Mouse (Mus musculus): ENCODE data around the gene Clec4n. TPM values are rescaled to one million over a fixed set of nuclear protein-coding genes. Genes with fewer than 3 reads are reported as not detected.
"Not testable (repeated sequence)": the region's sequence is repeated elsewhere in the genome, so short reads cannot be mapped to it uniquely, and the experiment has no call there.

Clec4n gene
- total and polyA plus RNA-seq, 2 experiments: 2.0 to 5.5 TPM

DNA sequence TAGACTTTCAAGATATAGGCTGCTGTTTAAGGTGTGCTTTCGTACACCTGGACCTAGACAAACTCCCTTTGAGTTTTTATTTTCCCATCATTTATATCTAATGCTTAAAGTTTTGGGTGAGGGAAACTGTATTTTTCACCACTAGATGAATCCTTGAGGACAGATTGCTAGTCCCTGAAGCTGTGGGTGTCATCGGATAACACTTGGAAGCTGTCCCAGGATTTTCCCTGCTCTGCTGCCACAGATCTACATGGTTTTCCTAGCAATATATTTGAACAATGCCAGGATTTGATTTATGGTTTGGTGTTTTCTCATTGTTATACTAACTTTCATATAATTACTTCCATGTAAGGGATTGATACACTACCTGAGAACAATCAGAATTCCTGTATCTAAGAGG, 49.8 kb downstream of the Clec4n start:
- H3K36me3 ChIP-seq (ENCODE audit: control insufficient read depth, insufficient read depth, low read length): no peaks in the 10 kb centered on the region
- H3K27ac ChIP-seq (replicated peaks; ENCODE audit: insufficient read depth, low read depth, low read length): no peak overlapping the region
- no peaks in the 10 kb centered on the region for H3K27me3 ChIP-seq (ENCODE audit: control insufficient read depth, insufficient read depth, low read length)
- H3K79me2 ChIP-seq (ENCODE audit: control insufficient read depth, insufficient read depth, low read length): no peaks in the 10 kb centered on the region
- WGBS: 89% methylated on average over 2 of the region's 2 CpGs
- no peak for TF ChIP-seq CTCF (IDR thresholded peaks at IDR 0.05; ENCODE audit: low read depth, low read length)
- TF ChIP-seq POLR2A (IDR thresholded peaks at IDR 0.05; ENCODE audit: extremely low read depth, insufficient read depth, low read length): no peak
- no peak for DNase-seq (ENCODE audit: extremely low read depth, low read depth, low spot score)
- H3K9ac ChIP-seq (ENCODE audit: low read depth, low read length): no peak overlapping the region
- H3K4me3 ChIP-seq (ENCODE audit: insufficient read depth, low read depth, low read length): no peak overlapping the region
- H3K4me1 ChIP-seq (ENCODE audit: control insufficient read depth, insufficient read depth, low read length): no peaks in the 10 kb centered on the region

DNA sequence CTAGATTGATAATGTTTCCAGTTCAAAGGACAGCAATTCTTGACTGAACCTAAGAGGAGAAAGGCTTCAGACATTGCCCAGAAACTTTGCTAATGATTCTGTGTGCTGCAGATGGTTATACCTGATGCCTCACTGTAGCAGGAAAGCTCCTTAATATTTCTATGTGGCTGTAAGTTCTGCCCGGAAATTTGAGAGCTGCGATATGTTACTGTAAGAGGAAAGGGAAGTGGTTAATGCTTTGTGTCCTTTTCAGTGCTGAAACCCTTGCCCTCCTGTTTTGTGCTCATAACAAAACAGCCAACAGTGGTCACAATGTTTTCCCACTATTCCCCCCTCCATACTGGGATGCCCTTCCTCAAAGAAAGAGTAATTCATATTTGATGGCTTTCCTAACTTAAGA, 56.7 kb downstream of the Clec4n start:
- no peaks in the 10 kb centered on the region for H3K27me3 ChIP-seq (ENCODE audit: control insufficient read depth, insufficient read depth, low read length)
- 76% methylated on average over 2 of the region's 2 CpGs for WGBS
- no peaks in the 10 kb centered on the region for H3K36me3 ChIP-seq (ENCODE audit: control insufficient read depth, insufficient read depth, low read length)
- H3K79me2 ChIP-seq (ENCODE audit: control insufficient read depth, insufficient read depth, low read length): no peaks in the 10 kb centered on the region
- H3K4me3 ChIP-seq (ENCODE audit: insufficient read depth, low read depth, low read length): no peak overlapping the region
- no peak overlapping the region for H3K9ac ChIP-seq (ENCODE audit: low read depth, low read length)
- no peaks in the 10 kb centered on the region for H3K4me1 ChIP-seq (ENCODE audit: control insufficient read depth, insufficient read depth, low read length)
- TF ChIP-seq CTCF (IDR thresholded peaks at IDR 0.05; ENCODE audit: low read depth, low read length): no peak
- TF ChIP-seq POLR2A (IDR thresholded peaks at IDR 0.05; ENCODE audit: extremely low read depth, insufficient read depth, low read length): no peak
- no peak for DNase-seq (ENCODE audit: extremely low read depth, low read depth, low spot score)
- H3K27ac ChIP-seq (replicated peaks; ENCODE audit: insufficient read depth, low read depth, low read length): no peak overlapping the region

DNA sequence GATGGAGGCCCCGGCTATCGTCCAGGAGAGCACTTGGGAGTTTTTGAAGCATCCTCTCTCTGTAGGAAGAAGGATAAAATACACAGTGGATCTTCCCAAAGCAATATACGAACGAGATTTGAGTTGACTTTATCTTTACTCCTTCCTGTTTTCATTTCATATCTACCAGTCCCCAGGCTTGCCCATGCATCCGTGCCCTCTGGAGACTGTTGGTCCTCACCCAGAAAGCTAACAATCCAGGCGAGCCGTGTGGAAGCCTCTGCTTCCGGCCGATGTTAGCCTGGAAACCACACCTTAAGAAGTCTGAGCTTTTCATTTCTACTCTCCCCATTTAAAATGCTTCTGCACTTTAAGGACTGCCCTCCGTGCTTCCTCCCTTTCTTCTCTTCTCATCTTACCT, 59.3 kb downstream of the Clec4n start:
- TF ChIP-seq POLR2A (IDR thresholded peaks at IDR 0.05; ENCODE audit: extremely low read depth, insufficient read depth, low read length) (no peak), CTCF (IDR thresholded peaks at IDR 0.05; ENCODE audit: low read depth, low read length) (no peak)
- Histone ChIP-seq H3K27ac (replicated peaks; ENCODE audit: insufficient read depth, low read depth, low read length) (no peak overlapping the region), H3K4me1 (ENCODE audit: control insufficient read depth, insufficient read depth, low read length) (no peaks in the 10 kb centered on the region), H3K4me3 (ENCODE audit: insufficient read depth, low read depth, low read length) (no peak overlapping the region), H3K36me3 (ENCODE audit: control insufficient read depth, insufficient read depth, low read length) (no peaks in the 10 kb centered on the region), H3K79me2 (ENCODE audit: control insufficient read depth, insufficient read depth, low read length) (no peaks in the 10 kb centered on the region), H3K9ac (ENCODE audit: low read depth, low read length) (no peak overlapping the region), H3K27me3 (ENCODE audit: control insufficient read depth, insufficient read depth, low read length) (no peaks in the 10 kb centered on the region)
- no peak for DNase-seq (ENCODE audit: extremely low read depth, low read depth, low spot score)
- 73% methylated on average over 10 of the region's 10 CpGs for WGBS

DNA sequence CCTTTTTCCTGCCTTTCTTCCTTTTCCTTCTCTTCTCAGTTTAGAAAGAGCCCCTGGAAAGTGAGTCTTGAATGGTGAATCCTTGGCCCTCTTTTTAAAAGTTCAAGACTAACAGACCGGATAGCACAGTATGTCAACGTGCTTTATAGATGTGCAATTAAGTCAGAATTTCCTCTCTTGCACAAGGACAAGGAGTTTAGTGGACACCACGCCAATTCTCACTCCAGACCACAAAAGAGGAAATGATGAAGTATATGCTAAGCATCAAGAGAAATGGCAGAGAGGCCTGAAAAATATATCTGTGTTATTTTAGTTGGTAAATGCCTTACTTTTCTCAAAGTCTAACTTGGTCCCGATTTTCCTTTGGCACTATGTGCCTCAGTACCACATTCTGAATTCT, 60.1 kb downstream of the Clec4n start, which contains the start of gene Clec4e:
Gene Clec4e (minus strand): TSS at position 118 of the 400 bp plus-strand sequence.
- Histone ChIP-seq H3K4me1 (ENCODE audit: control insufficient read depth, insufficient read depth, low read length) (no peaks in the 10 kb centered on the region), H3K4me3 (ENCODE audit: insufficient read depth, low read depth, low read length) (no peak within 1 kb of the TSS), H3K9ac (ENCODE audit: low read depth, low read length) (no peak within 1 kb of the TSS), H3K79me2 (ENCODE audit: control insufficient read depth, insufficient read depth, low read length) (no peaks in the 10 kb centered on the region), H3K36me3 (ENCODE audit: control insufficient read depth, insufficient read depth, low read length) (no peaks in the 10 kb centered on the region), H3K27me3 (ENCODE audit: control insufficient read depth, insufficient read depth, low read length) (no peaks in the 10 kb centered on the region), H3K27ac (replicated peaks; ENCODE audit: insufficient read depth, low read depth, low read length) (no peak within 1 kb of the TSS)
- 73% methylated on average over 4 of the region's 4 CpGs for WGBS
- TF ChIP-seq POLR2A (IDR thresholded peaks at IDR 0.05; ENCODE audit: extremely low read depth, insufficient read depth, low read length): no peak
- TF ChIP-seq CTCF (IDR thresholded peaks at IDR 0.05; ENCODE audit: low read depth, low read length): no peak
- no peak for DNase-seq (ENCODE audit: extremely low read depth, low read depth, low spot score)

DNA sequence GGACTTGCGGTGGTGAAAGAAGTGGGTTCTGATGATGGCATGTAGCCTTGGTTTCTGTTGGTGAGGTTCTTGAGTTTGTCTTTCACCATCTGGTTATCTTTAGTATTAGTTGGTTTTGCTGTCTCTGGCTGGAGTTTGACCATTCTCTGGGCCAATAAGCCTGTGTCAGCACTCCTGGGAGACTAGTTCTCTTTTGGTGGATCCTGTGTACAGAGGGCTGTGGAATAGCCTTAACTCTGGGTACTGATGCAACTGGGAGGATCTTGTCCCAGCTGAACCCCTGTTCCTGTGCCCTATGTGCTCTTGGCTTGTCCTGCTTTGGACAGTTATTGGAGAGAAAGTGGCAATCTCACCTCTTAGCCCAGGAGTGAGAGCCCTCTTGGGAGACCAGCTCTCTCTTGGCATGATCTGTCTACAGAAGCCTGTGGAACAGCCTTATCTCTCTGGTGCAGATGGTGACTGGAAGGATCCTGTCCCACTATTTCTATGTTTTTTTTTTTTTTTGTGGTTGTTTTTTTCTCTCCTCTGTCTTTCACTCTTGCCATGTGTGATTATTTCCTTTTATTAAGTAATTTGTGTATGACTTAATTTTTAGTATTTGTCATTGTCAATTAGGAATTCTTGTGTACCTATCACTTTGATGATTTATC, 63.2 kb downstream of the Clec4n start:
- DNase-seq (ENCODE audit: extremely low read depth, low read depth, low spot score): no peak
- Histone ChIP-seq H3K36me3 (ENCODE audit: control insufficient read depth, insufficient read depth, low read length) (no peaks in the 10 kb centered on the region), H3K27me3 (ENCODE audit: control insufficient read depth, insufficient read depth, low read length) (no peaks in the 10 kb centered on the region), H3K9ac (ENCODE audit: low read depth, low read length) (no peak overlapping the region), H3K27ac (replicated peaks; ENCODE audit: insufficient read depth, low read depth, low read length) (no peak overlapping the region), H3K4me1 (ENCODE audit: control insufficient read depth, insufficient read depth, low read length) (no peaks in the 10 kb centered on the region), H3K4me3 (ENCODE audit: insufficient read depth, low read depth, low read length) (no peak overlapping the region), H3K79me2 (ENCODE audit: control insufficient read depth, insufficient read depth, low read length) (no peaks in the 10 kb centered on the region)
- TF ChIP-seq POLR2A (IDR thresholded peaks at IDR 0.05; ENCODE audit: extremely low read depth, insufficient read depth, low read length) (no peak), CTCF (IDR thresholded peaks at IDR 0.05; ENCODE audit: low read depth, low read length) (no peak)
- 98% methylated on average over 1 of the region's 1 CpGs for WGBS

DNA sequence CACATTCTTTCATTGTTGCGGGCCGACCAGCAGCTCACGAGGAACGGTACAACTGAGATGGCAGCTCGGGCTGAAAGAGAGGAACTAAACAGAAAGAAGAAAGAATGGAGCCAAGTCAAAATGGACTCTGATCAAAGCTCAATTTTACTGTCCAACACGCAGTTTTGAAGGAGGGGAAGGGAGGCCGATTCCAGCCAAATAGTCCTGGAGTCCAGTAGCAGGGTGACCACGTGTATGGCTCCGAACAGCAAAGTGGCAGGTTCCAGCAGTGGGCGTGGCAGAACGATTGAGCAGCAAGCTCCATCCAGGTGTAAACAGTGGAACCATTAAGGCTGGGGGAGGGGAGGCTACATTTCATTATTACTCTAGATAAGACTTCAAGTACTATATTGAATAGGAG, 63.9 kb downstream of the Clec4n start:
- H3K36me3 ChIP-seq (ENCODE audit: control insufficient read depth, insufficient read depth, low read length); H3K27me3 ChIP-seq (ENCODE audit: control insufficient read depth, insufficient read depth, low read length); H3K27ac ChIP-seq (replicated peaks; ENCODE audit: insufficient read depth, low read depth, low read length); H3K79me2 ChIP-seq (ENCODE audit: control insufficient read depth, insufficient read depth, low read length); H3K4me3 ChIP-seq (ENCODE audit: insufficient read depth, low read depth, low read length); H3K4me1 ChIP-seq (ENCODE audit: control insufficient read depth, insufficient read depth, low read length); H3K9ac ChIP-seq (ENCODE audit: low read depth, low read length): not testable (repeated sequence)
- WGBS: 88% methylated on average over 11 of the region's 11 CpGs
- peak; percentile 4 for DNase-seq (ENCODE audit: extremely low read depth, low read depth, low spot score)

Other genes starting within 250 kb of the Clec4n start
- not detected in 2 replicates for gene Clec4a4, start 239.5 kb upstream of the Clec4n start, total RNA-seq (2014; rRNA removed)
- gene Clec4a4, start 239.5 kb upstream of the Clec4n start, polyA plus RNA-seq (2012; rRNA removed): not detected in 2 replicates
- 0.54 and 0.65 TPM in 2 replicates for gene Clec4b1, start 179.9 kb upstream of the Clec4n start, total RNA-seq (2014; rRNA removed)
- 0.27 TPM in 1 of 2 replicates, not detected in the other for gene Clec4b1, start 179.9 kb upstream of the Clec4n start, polyA plus RNA-seq (2012; rRNA removed)
- 1.5 and 1.7 TPM in 2 replicates for gene Clec4a2, start 123.4 kb upstream of the Clec4n start, total RNA-seq (2014; rRNA removed)
- gene Clec4a2, start 123.4 kb upstream of the Clec4n start, polyA plus RNA-seq (2012; rRNA removed): 0.22 and 0.39 TPM in 2 replicates
- gene Clec4b2, start 57.0 kb upstream of the Clec4n start, total RNA-seq (2014; rRNA removed): not detected in 2 replicates
- gene Clec4b2, start 57.0 kb upstream of the Clec4n start, polyA plus RNA-seq (2012; rRNA removed): not detected in 2 replicates
- 0.09 and 0.13 TPM in 2 replicates for gene Clec4d, start 32.3 kb downstream of the Clec4n start, total RNA-seq (2014; rRNA removed)
- 0.07 TPM in 1 of 2 replicates, not detected in the other for gene Clec4d, start 32.3 kb downstream of the Clec4n start, polyA plus RNA-seq (2012; rRNA removed)
- 0.09 TPM in 1 of 2 replicates, not detected in the other for gene Clec4e, start 60.0 kb downstream of the Clec4n start, total RNA-seq (2014; rRNA removed)
- gene Clec4e, start 60.0 kb downstream of the Clec4n start, polyA plus RNA-seq (2012; rRNA removed): not detected in 2 replicates
- gene Vmn2r19, start 78.5 kb downstream of the Clec4n start, total RNA-seq (2014; rRNA removed): not detected in 2 replicates
- not detected in 2 replicates for gene Vmn2r19, start 78.5 kb downstream of the Clec4n start, polyA plus RNA-seq (2012; rRNA removed)
- under 0.01 TPM in 1 of 2 replicates, not detected in the other for gene Vmn2r20, start 188.3 kb downstream of the Clec4n start, total RNA-seq (2014; rRNA removed)
- gene Vmn2r20, start 188.3 kb downstream of the Clec4n start, polyA plus RNA-seq (2012; rRNA removed): not detected in 2 replicates

All from liver, adult 2 months (tissue).